Mouse (Mus musculus) left cerebral cortex, postnatal 14 days (tissue): ENCODE data around the gene B4galnt1. TPM values are rescaled to one million over a fixed set of nuclear protein-coding genes. Genes with fewer than 3 reads are reported as not detected.

ENCODE experiments used
- total RNA-seq, 2 experiments: library from RNA; stranded (reverse); gene quantifications; 2 replicates each; pipeline ENCODE4 v1.2.3; 2021

The B4galnt1 gene
- total RNA-seq, 2 experiments from 2014 or later: 108 to 110 TPM

Other genes with a start within 250 kb of the B4galnt1 start
- 10 to 100 TPM; 69.6 to 75.1 TPM for gene Ctdsp2, start 186.5 kb upstream of the B4galnt1 start, total RNA-seq
- gene Avil, start 164.5 kb upstream of the B4galnt1 start, total RNA-seq: under 1 TPM; 0.29 to 0.40 TPM
- 10 to 100 TPM; 27.7 to 28.2 TPM for gene Tsfm, start 134.4 kb upstream of the B4galnt1 start, total RNA-seq
- 10 to 100 TPM; 10.3 to 11.1 TPM for gene Mettl1, start 123.8 kb upstream of the B4galnt1 start, total RNA-seq
- under 1 TPM in 1 of 2 experiments, not detected in 1; 0.19 TPM for gene Eef1akmt3, start 123.7 kb upstream of the B4galnt1 start, total RNA-seq
- under 1 TPM; 0.59 to 0.61 TPM for gene Cyp27b1, start 117.0 kb upstream of the B4galnt1 start, total RNA-seq
- 10 to 100 TPM; 32.7 to 35.1 TPM for gene March9, start 105.0 kb upstream of the B4galnt1 start, total RNA-seq
- 100 to 1,000 TPM in 1 of 2 experiments, 10 to 100 TPM in 1; 88.3 to 106 TPM for gene Cdk4, start 101.7 kb upstream of the B4galnt1 start, total RNA-seq
- gene Tspan31, start 95.0 kb upstream of the B4galnt1 start, total RNA-seq: 10 to 100 TPM; 67.1 to 74.5 TPM
- 100 to 1,000 TPM; 704 to 706 TPM for gene Agap2, start 89.9 kb upstream of the B4galnt1 start, total RNA-seq
- 100 to 1,000 TPM; 111 to 116 TPM for gene Os9, start 44.1 kb upstream of the B4galnt1 start, total RNA-seq
- 1 to 10 TPM; 1.1 to 1.4 TPM for gene Slc26a10, start 15.4 kb downstream of the B4galnt1 start, total RNA-seq
- gene Arhgef25, start 24.9 kb downstream of the B4galnt1 start, total RNA-seq: 100 to 1,000 TPM in 1 of 2 experiments, 10 to 100 TPM in 1; 92.9 to 103 TPM
- 100 to 1,000 TPM; 202 to 203 TPM for gene Dtx3, start 30.5 kb downstream of the B4galnt1 start, total RNA-seq
- 10 to 100 TPM; 63.6 to 78.9 TPM for gene Pip4k2c, start 46.4 kb downstream of the B4galnt1 start, total RNA-seq
- gene Kif5a, start 98.1 kb downstream of the B4galnt1 start, total RNA-seq: 100 to 1,000 TPM; 581 to 593 TPM
- gene Dctn2, start 101.1 kb downstream of the B4galnt1 start, total RNA-seq: 100 to 1,000 TPM; 308 to 321 TPM
- gene Mbd6, start 123.8 kb downstream of the B4galnt1 start, total RNA-seq: 10 to 100 TPM; 41.2 to 44.7 TPM
- gene Mars, start 146.6 kb downstream of the B4galnt1 start, total RNA-seq: 10 to 100 TPM; 59.1 to 61.5 TPM
- 1 to 10 TPM in 1 of 2 experiments, under 1 TPM in 1; 0.66 to 1.2 TPM for gene Arhgap9, start 156.7 kb downstream of the B4galnt1 start, total RNA-seq
- gene Gli1, start 176.7 kb downstream of the B4galnt1 start, total RNA-seq: 1 to 10 TPM; 1.6 to 1.9 TPM
- gene Inhbe, start 189.2 kb downstream of the B4galnt1 start, total RNA-seq: under 1 TPM in 1 of 2 experiments, not detected in 1; 0.13 TPM
- gene Inhbc, start 205.2 kb downstream of the B4galnt1 start, total RNA-seq: not detected
- gene R3hdm2, start 215.1 kb downstream of the B4galnt1 start, total RNA-seq: 100 to 1,000 TPM; 333 to 340 TPM